Comparison of ENCODE assay signal across 16 mouse cellular contexts in the genomic region with DNA sequence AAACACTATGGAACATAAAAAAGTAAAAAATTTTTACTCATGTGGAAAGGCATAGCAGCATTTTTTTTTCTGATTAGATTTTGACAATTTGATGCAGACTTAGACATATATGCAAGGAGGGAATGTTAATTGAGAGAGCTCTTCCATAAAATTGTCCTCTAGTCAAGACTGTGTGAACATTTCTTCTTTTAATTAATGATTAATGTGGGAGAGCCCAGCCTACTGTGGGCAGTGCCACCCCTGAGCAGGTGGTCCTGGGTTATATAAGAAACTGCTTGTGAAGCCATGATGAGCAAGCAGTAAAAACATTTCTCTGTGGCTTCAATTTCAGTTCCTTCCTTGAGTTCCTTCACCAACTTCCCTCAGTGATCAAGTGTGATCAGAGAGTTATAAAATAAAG.
"Had no signal": no experiment of that assay in that cellular context is flagged by ENCODE, and none has a peak within 500 bp of the region (broad histone marks: within the 10 kb centered on the region; RNA-seq: fewer than 3 reads in every experiment).

No protein-coding gene starts in this region.

- H3K27me3 ChIP-seq: neural tube, embryonic 13.5 days; neural tube, embryonic 15.5 days; stomach, embryonic 15.5 days had no signal

- H3K4me3 ChIP-seq: neural tube, embryonic 13.5 days; neural tube, embryonic 15.5 days; stomach, embryonic 15.5 days had no signal

- H3K4me1 ChIP-seq: neural tube, embryonic 13.5 days; neural tube, embryonic 15.5 days; stomach, embryonic 15.5 days had no signal

- H3K4me2 ChIP-seq: neural tube, embryonic 13.5 days; neural tube, embryonic 15.5 days; stomach, embryonic 15.5 days had no signal

- H3K27ac ChIP-seq: neural tube, embryonic 13.5 days; neural tube, embryonic 15.5 days; stomach, embryonic 15.5 days; stomach, postnatal 0 days had no signal

- H3K9me3 ChIP-seq: neural tube, embryonic 13.5 days; neural tube, embryonic 15.5 days; stomach, embryonic 15.5 days had no signal

- H3K9ac ChIP-seq: neural tube, embryonic 13.5 days; neural tube, embryonic 15.5 days; stomach, embryonic 15.5 days had no signal

- H3K36me3 ChIP-seq: neural tube, embryonic 13.5 days; neural tube, embryonic 15.5 days; stomach, embryonic 15.5 days had no signal

- DNase-seq: retina, postnatal 1 day; right cerebral cortex, adult 18-20 months; right cerebral cortex, postnatal 14 days; right cerebral cortex, postnatal 25 days; right cerebral cortex, postnatal 4 days; spleen, adult 18-20 months; thymus, adult 18-20 months; thymus, adult 2 months; thymus, postnatal 14 days; thymus, postnatal 25 days; thymus, postnatal 36 days; thymus, postnatal 4 days had no signal
